Mouse (Mus musculus): Measurements from ENCODE around the gene Cggbp1.
"Not testable (repeated sequence)": the region's sequence is repeated elsewhere in the genome, so short reads cannot be mapped to it uniquely, and the experiment has no call there.

Cggbp1 gene

GRCm38 (mm10) chr16:64851563-64852362 lies at the start of gene Cggbp1, which contains the start of gene Zfp654:
Gene Cggbp1, plus strand, starts transcription at chr16:64851996.
Gene Zfp654, minus strand, starts transcription at chr16:64851652.
- DNase-seq (ENCODE audit: low spot score): peak; percentile 100

GRCm38 (mm10) chr16:64803041-64803440 lies 48.8 kb upstream of the Cggbp1 start:
- DNase-seq (ENCODE audit: low spot score): no peak

DNA sequence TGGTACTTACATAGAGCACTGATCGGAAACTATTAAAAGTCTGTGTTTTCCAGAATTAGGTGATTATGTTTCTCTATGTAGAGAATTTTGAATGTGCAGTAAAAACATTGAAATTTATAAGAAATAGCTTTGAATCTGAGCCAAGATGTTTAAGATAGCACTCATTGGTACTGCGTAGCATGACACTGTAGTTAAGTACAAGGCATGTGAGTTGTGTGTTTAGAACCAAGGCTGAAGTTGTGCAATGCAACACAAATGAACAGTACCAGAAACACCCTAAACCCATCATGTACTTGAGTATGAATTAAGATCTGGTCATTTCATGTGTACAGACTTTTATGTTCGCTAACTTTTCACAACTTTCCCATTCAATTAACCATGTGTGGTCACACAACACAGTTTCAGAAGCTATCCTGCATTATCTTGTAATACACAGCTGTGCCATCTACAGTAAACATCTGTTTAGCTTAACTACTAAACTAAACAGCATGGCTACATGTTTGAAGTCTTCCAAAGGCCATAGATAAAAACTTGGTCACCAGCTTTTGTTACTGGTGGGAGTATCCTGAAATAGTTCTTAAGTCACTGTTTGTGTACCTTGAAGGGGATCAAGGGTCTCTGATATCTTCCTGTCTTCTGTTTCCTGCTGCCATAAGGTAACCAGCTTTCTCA lies 34.6 kb upstream of the Cggbp1 start:
- no peak for DNase-seq (ENCODE audit: low spot score)

DNA sequence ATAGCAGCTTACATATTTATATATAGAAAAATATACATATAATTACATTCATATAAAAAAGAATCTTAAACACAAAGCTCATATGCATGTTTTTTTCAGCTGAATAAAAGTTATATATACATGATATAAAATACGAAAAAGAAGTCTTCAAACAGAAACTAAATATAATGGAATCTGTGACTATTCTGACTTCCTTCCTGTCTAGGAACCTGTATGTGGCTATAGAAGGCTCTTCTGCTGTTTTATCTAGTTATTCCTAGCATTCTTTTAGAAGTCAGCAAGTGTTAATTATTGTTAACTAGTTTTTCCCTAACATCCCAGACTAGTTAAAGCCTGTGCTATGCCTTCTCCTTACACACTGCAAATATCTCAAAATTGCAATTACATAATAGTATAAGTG lies 27.9 kb upstream of the Cggbp1 start:
- no peak for DNase-seq (ENCODE audit: low spot score)

DNA sequence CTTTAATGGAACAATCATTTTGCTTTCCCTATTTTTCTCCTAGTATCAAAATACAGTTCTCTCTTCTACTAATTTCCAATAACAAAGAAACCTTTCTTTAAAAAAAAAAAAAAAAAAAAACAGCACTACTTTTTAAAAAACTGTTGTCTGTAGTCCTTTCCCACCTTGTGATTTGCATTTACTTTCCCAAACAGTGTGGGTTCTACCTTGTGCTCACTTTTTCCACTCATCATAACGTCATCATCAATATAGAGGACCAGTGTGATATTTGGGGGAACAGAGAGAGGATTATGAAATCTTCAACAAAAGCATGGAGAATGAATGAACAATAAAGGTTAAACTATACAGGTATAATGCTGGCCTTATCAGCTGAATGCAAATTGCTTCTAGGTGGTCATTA lies 27.3 kb upstream of the Cggbp1 start:
- DNase-seq (ENCODE audit: low spot score): no peak

GRCm38 (mm10) chr16:64830291-64830690 lies 21.5 kb upstream of the Cggbp1 start:
- no peak for DNase-seq (ENCODE audit: low spot score)

- DNase-seq (ENCODE audit: low spot score): no peak
Measured at GRCm38 (mm10) chr16:64835996-64836545, 15.7 kb upstream of the Cggbp1 start.

DNA sequence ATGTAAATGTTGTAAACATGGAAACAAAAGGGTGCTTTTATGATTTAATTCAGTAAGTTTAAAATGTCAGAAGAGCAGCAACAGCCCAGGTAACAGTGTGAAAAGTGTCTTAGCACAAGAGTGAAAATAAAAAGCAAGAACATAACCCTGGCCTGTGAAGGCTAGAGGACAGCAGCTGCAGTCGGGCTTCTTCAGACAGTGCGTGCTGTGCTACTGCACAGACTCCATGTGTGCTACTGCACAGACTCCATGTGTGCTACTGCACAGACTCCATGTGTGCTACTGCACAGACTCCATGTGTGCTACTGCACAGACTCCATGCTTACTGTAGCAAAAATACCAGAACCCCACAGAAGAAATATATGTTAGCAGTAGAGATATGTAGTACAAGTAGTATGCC lies 15.1 kb upstream of the Cggbp1 start:
- no peak for DNase-seq (ENCODE audit: low spot score)

- DNase-seq (ENCODE audit: low spot score): no peak
Measured at GRCm38 (mm10) chr16:64841481-64842373, 10.1 kb upstream of the Cggbp1 start.

GRCm38 (mm10) chr16:64842374-64842729 lies 9.4 kb upstream of the Cggbp1 start:
- DNase-seq (ENCODE audit: low spot score): no peak

GRCm38 (mm10) chr16:64845947-64846346 lies 5.8 kb upstream of the Cggbp1 start:
- DNase-seq (ENCODE audit: low spot score): no peak

- DNase-seq (ENCODE audit: low spot score): peak; percentile 39
Measured at GRCm38 (mm10) chr16:64850287-64851084, 1.3 kb upstream of the Cggbp1 start.

- DNase-seq (ENCODE audit: low spot score): no peak
Measured at GRCm38 (mm10) chr16:64851085-64851562, 672 bp upstream of the Cggbp1 start.

GRCm38 (mm10) chr16:64852441-64852871 lies 660 bp downstream of the Cggbp1 start:
- peak; percentile 24 for DNase-seq (ENCODE audit: low spot score)

DNA sequence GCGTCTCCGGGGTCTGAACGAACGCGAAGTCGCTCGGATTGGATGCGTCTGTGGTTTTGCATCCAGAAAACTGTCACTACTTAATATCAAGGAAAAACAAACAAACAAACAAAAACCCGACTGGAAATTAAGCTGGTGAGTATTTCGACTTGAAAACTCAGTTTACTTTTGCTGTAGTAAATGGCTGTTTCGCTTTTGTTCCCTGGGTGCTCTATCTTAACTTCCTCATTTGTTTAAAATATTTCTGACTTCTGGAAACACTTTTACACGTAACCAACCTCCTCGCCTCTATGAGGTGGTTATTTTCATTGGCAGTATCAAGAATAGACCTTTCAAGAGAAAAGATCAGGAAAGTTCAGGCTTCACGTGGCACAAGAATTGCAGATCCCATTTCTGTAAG lies 1.1 kb downstream of the Cggbp1 start:
- no peak for DNase-seq (ENCODE audit: low spot score)

DNA sequence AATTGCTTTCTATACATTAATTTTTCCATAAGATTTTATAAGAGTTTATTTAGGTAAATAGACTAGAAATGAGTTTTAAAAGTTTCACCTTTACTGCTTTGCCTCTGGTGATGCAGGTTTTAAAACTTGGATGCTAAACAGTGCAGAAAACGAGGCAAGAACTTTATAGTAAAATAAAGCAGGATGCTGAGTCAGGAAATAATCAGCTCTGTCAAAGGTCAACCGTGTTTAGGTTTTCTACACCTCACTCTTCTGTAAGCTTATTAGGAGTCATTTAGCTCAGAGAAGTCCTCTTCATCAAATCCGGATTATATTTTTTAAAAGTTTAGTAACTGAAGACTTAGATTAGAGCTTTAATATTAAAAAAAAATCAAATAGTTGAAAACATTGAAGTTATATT lies 5.2 kb downstream of the Cggbp1 start:
- no peak for DNase-seq (ENCODE audit: low spot score)

GRCm38 (mm10) chr16:64865841-64866240 lies 14.0 kb downstream of the Cggbp1 start:
- DNase-seq (ENCODE audit: low spot score): not testable (repeated sequence)

- DNase-seq (ENCODE audit: low spot score): no peak
Measured at GRCm38 (mm10) chr16:64868613-64869012, 16.8 kb downstream of the Cggbp1 start.

DNA sequence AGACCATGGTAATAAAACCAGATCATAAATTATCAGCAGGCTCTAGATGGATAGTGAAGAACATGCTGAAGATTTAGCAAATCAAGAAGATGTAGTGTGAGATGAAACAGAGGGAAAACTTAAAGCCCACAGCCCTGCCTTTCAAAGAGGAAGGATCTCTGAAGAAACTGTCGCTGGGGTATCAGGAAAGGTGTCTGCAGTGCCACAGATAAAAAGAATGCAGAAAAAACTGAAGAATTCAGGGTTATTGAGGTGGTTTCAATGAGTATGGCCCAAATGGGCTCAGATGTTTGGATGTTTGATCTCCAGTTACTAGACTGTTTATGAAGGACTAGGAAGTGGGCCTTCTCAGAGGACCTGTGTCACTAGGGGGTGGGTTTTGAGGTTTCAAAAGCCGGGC lies 17.8 kb downstream of the Cggbp1 start:
- no peak for DNase-seq (ENCODE audit: low spot score)

- DNase-seq (ENCODE audit: low spot score): no peak
Measured at GRCm38 (mm10) chr16:64872296-64872695, 20.5 kb downstream of the Cggbp1 start.

DNA sequence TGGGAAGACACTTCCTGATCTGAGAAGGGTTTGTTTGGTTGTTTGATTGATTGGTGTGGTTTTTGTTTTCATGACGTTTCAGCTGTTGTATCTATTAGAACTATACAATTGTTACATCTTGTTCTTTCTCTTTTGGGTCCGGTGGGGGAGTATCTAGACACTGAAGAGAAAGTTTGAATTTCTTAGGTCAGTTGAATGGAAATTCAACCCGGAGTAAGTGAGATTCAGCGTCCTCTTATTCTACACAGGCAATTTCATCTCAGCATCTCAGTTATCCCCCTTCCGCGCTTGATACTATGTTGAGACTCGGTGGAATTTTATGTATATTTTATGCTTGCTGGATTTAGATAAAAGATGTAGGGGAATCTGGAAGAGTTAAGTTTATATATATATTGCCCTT lies 21.0 kb downstream of the Cggbp1 start:
- no peak for DNase-seq (ENCODE audit: low spot score)
